Mouse (Mus musculus): ENCODE measurements around the gene Capza2. TPM values are rescaled to one million over a fixed set of nuclear protein-coding genes. Genes with fewer than 3 reads are reported as not detected.
"Not testable (repeated sequence)": the region's sequence is repeated elsewhere in the genome, so short reads cannot be mapped to it uniquely, and the experiment has no call there.

The Capza2 gene
- total RNA-seq, 4 experiments from 2014 or later, result 271 to 292 (median 278) TPM

- DNase-seq (ENCODE audit: low spot score in 2 of 2), result not testable (repeated sequence)
Measured at GRCm38 (mm10) chr6:17704038-17704437, 68.0 kb downstream of the Capza2 start.

GRCm38 (mm10) chr6:17705973-17706372, 69.9 kb downstream of the Capza2 start:
- no peak for DNase-seq (ENCODE audit: low spot score in 2 of 2)

Other genes starting within 250 kb of the Capza2 start
- gene Met, start 172.4 kb upstream of the Capza2 start, total RNA-seq (2022), result 1 to 10 TPM; 2.9 to 5.3 (median 4.5) TPM
- 10 to 100 TPM; 31.5 to 58.0 (median 46.3) TPM for gene St7, start 56.7 kb downstream of the Capza2 start, total RNA-seq (2022)